Mouse (Mus musculus) embryonic facial prominence, embryonic 10.5 days (tissue): Measurements from ENCODE around the gene Stum. TPM values are rescaled to one million over a fixed set of nuclear protein-coding genes. Genes with fewer than 3 reads are reported as not detected.

Experiments used
- DNase-seq: peaks from one replicate; pipeline ENCODE4 v3.0.0-alpha.2; 2017; ENCODE audit warnings: low spot score
- H3K27ac ChIP-seq: fragments of 300-500 bp; sonication (generic); replicated peaks from 2 replicates; pipeline ENCODE4 v1.5.1; 2016; ENCODE audit warnings: mild to moderate bottlenecking
- H3K27me3 ChIP-seq: fragments of 300-500 bp; sonication (generic); replicated peaks from 2 replicates; pipeline ENCODE4 v1.6.1; 2016; ENCODE audit warnings: low read depth, mild to moderate bottlenecking; ENCODE audit not compliant: poor library complexity, severe bottlenecking
- H3K36me3 ChIP-seq: fragments of 300-500 bp; sonication (generic); replicated peaks from 2 replicates; pipeline ENCODE4 v1.6.1; 2016; ENCODE audit warnings: mild to moderate bottlenecking, moderate library complexity
- H3K4me1 ChIP-seq: fragments of 300-500 bp; sonication (generic); 2 replicates; pipeline ENCODE4 v1.6.1; 2016
- H3K4me3 ChIP-seq: fragments of 300-500 bp; sonication (generic); 2 replicates; pipeline ENCODE4 v1.5.1; 2016; ENCODE audit warnings: mild to moderate bottlenecking, moderate library complexity
- H3K9me3 ChIP-seq: fragments of 300-500 bp; sonication (generic); 2 replicates; pipeline ENCODE4 v1.6.1; 2016; ENCODE audit warnings: mild to moderate bottlenecking
- WGBS: fragments of 180-500 bp; shearing (Covaris S2); methylation state at CpG from one replicate; pipeline ENCODE4 v1.1.7; 2016; 5-methylcytosine and 5-hydroxymethylcytosine counted together
- polyA plus RNA-seq: library from polyadenylated mRNA; unstranded; fragments of >200 nt; fragmentation: Nextera tagmentation; extraction: Ambion mirVana; gene quantifications from 2 replicates; pipeline ENCODE4 v1.2.1, GENCODE M21; 2016

Gene Stum
- polyA plus RNA-seq, 1 experiment from 2014 or later, result 1.1 TPM

DNA sequence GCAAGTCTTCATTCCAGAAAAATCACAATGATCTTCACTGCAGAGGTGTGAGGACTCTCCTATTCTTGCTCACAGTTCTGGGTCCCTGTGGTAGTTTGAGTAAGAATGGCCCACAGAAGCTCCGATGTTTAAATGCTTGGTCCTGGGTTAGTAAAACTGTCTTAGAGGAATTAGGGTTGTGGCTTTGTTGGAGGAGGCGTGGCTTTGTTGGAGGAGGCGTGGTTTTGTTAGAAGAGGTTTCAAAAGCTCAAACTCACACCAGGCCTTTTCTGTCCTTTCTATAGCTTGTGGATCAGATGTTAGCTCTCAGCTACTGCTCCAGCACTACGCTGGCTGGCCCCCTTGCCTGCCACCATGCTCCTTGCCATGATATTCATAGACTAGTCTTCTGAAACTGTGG is 27.6 kb upstream of the Stum start:
- Histone ChIP-seq H3K4me1 (peaks cover 14% of the 10 kb centered on the region), H3K27ac (no peak overlapping the region), H3K27me3 (0 out of 2 replicates have a peak, but pooled peaks cover 5% of the 10 kb centered on the region), H3K9me3 (no peaks in the 10 kb centered on the region), H3K4me3 (no peak overlapping the region), H3K36me3 (no peaks in the 10 kb centered on the region)
- 46% methylated on average over 4 of the region's 4 CpGs for WGBS
- no peak for DNase-seq

DNA sequence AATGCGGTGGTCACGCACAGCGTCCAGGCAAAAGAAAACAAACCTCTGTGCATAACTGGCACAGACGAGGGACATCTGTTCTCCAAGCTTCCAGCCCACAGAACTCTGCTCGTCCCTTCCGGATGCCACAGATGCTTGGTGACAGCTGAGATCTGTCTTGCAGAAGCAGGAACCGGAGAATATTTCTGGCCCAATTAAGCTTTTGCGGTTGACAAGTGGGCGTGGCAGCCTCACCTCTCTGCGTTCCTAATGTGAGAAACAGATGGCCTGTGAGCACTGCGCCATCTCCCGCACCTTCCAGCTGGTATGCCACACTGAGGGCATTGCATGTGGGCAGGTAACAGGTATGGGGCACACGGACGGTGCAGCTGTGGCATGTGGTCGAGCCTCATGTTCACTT is 27.1 kb upstream of the Stum start:
- 60% methylated on average over 15 of the region's 15 CpGs for WGBS
- Histone ChIP-seq H3K4me3 (no peak overlapping the region), H3K27me3 (0 out of 2 replicates have a peak, but pooled peaks cover 5% of the 10 kb centered on the region), H3K4me1 (peaks cover 14% of the 10 kb centered on the region), H3K9me3 (no peaks in the 10 kb centered on the region), H3K36me3 (no peaks in the 10 kb centered on the region), H3K27ac (no peak overlapping the region)
- DNase-seq, result no peak

DNA sequence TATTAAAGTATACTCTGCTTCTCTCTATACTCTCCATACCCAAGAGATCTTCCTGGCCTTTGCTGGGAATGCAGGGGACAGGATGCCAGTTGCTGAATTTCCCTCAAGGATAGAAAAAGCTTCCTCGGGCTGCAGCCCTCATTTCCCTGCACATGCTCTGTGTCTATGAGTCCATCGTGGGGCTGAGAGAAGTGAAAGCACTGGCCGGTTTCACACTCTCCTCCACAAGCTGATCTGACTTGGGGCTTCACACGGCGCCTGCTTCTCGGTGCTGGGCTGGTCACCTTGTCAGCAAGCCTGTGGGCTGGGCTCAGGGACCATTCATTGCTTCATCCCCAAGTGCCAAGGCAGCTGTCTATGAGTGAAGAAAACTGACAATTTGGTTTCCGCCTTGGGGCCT is 25.4 kb upstream of the Stum start:
- 79% methylated on average over 7 of the region's 7 CpGs for WGBS
- no peaks in the 10 kb centered on the region for H3K36me3 ChIP-seq
- DNase-seq, result no peak
- H3K27ac ChIP-seq, result no peak overlapping the region
- 0 out of 2 replicates have a peak, but pooled peaks cover 5% of the 10 kb centered on the region for H3K27me3 ChIP-seq
- no peaks in the 10 kb centered on the region for H3K9me3 ChIP-seq
- H3K4me1 ChIP-seq, result peaks cover 14% of the 10 kb centered on the region
- H3K4me3 ChIP-seq, result no peak overlapping the region

DNA sequence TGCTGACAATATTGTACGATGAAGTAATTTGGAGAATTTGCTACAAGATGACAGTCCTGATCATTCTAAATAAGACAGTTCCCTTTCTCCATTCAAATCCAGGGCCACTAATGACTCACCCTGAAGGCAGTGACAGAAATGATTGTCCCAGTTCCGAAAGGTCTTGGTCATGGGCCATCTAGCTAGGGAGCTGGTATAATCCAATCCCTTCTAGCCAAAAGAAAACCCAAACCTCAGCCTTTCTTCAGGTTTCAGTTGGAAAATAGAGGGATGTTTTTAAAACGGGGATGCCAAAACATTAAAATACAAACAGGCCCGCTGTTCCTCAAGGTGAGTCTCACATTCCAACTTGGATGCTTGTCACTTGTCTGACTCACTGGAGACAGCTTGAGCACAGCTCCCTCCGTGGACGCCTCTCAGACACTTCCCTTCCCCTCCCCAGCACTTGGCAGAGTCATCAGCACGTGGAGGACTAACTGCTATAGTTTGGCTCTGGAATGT is 24.0 kb upstream of the Stum start:
- no peaks in the 10 kb centered on the region for H3K36me3 ChIP-seq
- WGBS, result 74% methylated on average over 7 of the region's 7 CpGs
- peaks cover 17% of the 10 kb centered on the region for H3K4me1 ChIP-seq
- 0 out of 2 replicates have a peak, but pooled peaks cover 5% of the 10 kb centered on the region for H3K27me3 ChIP-seq
- no peak overlapping the region for H3K4me3 ChIP-seq
- no peak for DNase-seq
- no peaks in the 10 kb centered on the region for H3K9me3 ChIP-seq
- H3K27ac ChIP-seq, result no peak overlapping the region

DNA sequence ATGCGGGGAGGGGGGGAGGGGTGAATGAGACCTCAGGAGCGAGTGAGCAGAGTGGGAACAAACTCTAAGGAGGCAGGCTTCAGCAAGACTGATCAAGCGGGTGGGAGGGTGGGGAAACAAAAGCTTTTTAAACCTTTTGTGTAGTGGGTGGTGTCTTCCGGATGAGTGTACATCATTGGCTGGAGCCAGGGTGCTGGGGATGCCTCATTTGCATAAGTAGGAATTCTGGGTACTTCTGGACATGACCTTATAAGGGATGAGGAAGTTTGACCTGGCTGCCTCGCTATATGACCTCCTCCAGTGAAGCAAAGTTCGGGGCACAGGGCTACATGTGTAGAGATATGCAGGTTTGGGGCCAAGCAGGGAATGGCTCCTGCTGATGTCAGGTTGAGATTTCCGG is 23.0 kb upstream of the Stum start:
- Histone ChIP-seq H3K27ac (no peak overlapping the region), H3K4me3 (no peak overlapping the region), H3K36me3 (no peaks in the 10 kb centered on the region), H3K9me3 (no peaks in the 10 kb centered on the region), H3K27me3 (0 out of 2 replicates have a peak, but pooled peaks cover 5% of the 10 kb centered on the region), H3K4me1 (peaks cover 21% of the 10 kb centered on the region)
- WGBS, result 85% methylated on average over 7 of the region's 7 CpGs
- no peak for DNase-seq

DNA sequence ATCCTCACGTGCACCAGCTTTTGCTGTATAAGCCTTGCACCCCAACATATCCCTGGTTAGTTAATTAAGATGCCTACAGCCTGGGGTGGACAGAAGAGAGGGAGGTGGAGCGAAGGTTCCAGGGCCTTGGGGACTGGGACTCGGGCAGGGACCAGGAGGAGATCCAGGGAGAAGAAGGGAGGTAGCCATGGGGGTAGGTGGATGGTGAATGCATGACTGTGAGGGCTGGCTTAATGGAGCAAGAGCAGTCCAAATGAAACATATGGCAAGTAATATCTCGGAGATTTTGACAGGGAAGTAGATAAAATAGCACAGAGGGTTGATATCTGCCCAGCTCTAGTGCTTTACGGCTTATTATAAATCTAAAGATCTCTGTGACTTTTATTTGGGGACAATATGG is 21.6 kb upstream of the Stum start:
- Histone ChIP-seq H3K27ac (no peak overlapping the region), H3K4me3 (no peak overlapping the region), H3K9me3 (no peaks in the 10 kb centered on the region), H3K36me3 (no peaks in the 10 kb centered on the region), H3K4me1 (peaks cover 14% of the 10 kb centered on the region), H3K27me3 (0 out of 2 replicates have a peak, but pooled peaks cover 5% of the 10 kb centered on the region)
- 82% methylated on average over 5 of the region's 5 CpGs for WGBS
- DNase-seq, result no peak

DNA sequence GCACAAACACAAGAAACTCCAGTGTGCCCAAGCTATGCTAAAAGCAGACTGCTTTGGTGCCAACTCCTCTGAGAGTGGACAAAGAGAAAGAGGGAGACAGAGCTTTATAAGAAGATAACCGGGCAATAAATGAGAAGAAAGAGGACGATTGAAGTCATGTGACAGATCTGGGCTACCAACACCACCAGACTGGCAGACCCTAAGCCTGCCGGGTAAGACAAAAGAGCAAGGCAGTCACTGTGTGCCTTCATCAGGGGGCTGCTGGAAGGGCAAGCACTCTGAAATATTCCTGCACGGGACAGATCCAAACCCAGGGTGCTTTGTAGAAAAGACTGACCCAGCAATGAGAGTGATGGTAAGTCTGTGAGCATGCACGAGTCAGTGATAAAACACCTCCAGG is 20.2 kb upstream of the Stum start:
- 81% methylated on average over 5 of the region's 5 CpGs for WGBS
- H3K27ac ChIP-seq, result no peak overlapping the region

DNA sequence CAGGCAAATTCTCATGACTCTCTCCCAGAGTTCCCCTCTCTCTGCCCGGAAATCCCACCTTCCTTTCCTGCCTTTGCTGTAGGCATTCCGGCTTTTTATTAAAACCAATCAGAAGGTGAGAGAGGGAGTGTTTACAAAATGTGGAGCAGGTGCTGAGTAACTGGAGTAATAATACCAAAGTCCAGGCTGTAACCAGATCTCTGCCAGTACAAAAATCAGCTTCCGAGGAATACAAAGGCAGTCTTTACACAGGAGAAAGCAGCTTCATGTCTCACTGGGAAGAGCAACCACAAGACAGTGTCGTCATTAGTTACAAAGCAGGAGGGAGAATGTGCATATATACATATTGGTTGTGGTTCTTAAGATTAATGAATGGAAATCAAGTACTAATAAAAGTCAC is 19.3 kb upstream of the Stum start:
- Histone ChIP-seq H3K27me3 (no peaks in the 10 kb centered on the region), H3K4me1 (peaks cover 20% of the 10 kb centered on the region), H3K4me3 (no peak overlapping the region), H3K27ac (no peak overlapping the region), H3K9me3 (no peaks in the 10 kb centered on the region), H3K36me3 (no peaks in the 10 kb centered on the region)
- WGBS, result 55% methylated on average over 4 of the region's 4 CpGs
- no peak for DNase-seq

More for the DNA sequence above, 20.2 kb upstream of the Stum start:
- DNase-seq, result no peak
- H3K27me3 ChIP-seq, result 0 out of 2 replicates have a peak, but pooled peaks cover 1% of the 10 kb centered on the region
- peaks cover 20% of the 10 kb centered on the region for H3K4me1 ChIP-seq
- H3K36me3 ChIP-seq, result no peaks in the 10 kb centered on the region
- H3K4me3 ChIP-seq, result no peak overlapping the region
- H3K9me3 ChIP-seq, result no peaks in the 10 kb centered on the region

DNA sequence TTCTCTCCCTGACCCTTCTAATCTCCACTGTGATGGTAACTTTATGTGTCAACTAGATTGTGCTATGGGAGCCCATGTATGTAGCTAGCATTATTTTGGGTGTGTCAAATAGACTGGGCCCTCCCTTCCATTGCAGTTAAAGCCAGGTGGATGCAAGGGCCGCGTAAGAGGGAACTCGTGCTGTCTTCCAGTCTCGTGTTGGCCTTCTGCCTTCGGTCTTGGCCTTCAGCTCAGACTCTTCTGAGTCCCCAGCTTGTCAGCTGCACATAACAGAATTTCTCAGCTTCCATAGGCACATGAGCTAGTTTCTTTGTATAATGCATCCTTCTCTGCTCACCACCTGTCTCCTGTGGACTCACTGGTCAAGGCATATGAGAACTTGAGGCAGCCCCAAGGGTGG is 17.3 kb upstream of the Stum start:
- no peak for DNase-seq
- 91% methylated on average over 5 of the region's 5 CpGs for WGBS
- H3K36me3 ChIP-seq, result no peaks in the 10 kb centered on the region
- no peak overlapping the region for H3K27ac ChIP-seq
- no peaks in the 10 kb centered on the region for H3K27me3 ChIP-seq
- no peaks in the 10 kb centered on the region for H3K9me3 ChIP-seq
- H3K4me1 ChIP-seq, result peaks cover 20% of the 10 kb centered on the region
- H3K4me3 ChIP-seq, result no peak overlapping the region

DNA sequence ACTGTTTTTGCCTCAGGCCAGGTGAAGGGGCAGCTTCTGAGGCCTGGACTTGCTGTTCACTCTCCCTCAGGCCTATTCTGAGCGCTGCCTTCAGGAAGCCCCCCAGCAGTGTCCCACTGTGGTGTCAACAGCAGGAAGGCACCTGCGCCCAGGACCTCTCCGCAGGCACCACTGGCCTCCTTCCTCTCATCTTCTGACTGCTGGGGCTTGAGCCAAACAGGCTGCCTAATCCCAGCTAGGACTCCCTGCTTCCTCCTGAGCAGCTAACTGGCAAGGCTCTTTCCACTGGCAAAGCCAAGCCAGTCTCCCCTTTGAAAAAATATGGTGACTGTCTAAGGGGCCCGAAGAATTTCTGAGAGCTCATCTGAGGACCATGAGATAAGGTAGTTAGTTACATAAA is 16.9 kb upstream of the Stum start:
- whole genome bisulfite sequencing, result 45% methylated on average over 4 of the region's 4 CpGs
- no peaks in the 10 kb centered on the region for H3K36me3 ChIP-seq
- no peak for DNase-seq
- H3K27ac ChIP-seq, result peak overlapping the region; percentile 4; the same call in 1 of the 2 replicates
- H3K4me3 ChIP-seq, result no peak overlapping the region
- no peaks in the 10 kb centered on the region for H3K9me3 ChIP-seq
- peaks cover 20% of the 10 kb centered on the region for H3K4me1 ChIP-seq
- H3K27me3 ChIP-seq, result no peaks in the 10 kb centered on the region

DNA sequence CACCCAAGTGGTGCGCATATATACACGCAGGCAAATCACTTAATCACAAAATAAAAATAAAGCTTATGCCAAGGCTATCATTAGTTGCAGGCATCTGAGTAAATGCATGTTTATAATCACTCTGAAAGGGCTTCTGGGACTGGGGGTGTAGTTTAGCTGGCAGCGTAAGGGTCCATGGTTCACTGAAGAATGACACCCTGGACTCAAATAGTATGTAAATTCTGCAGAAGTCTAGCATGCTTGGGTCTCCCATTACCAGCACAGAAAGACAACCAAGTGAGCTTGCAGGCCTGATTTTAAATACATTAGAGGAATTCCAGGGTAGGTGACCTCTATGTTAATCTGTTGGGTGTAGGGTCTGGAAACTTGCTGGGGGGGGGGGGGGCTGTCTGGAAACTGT is 16.5 kb upstream of the Stum start:
- Histone ChIP-seq H3K27me3 (no peaks in the 10 kb centered on the region), H3K9me3 (no peaks in the 10 kb centered on the region), H3K36me3 (no peaks in the 10 kb centered on the region), H3K4me3 (no peak overlapping the region), H3K4me1 (peaks cover 24% of the 10 kb centered on the region), H3K27ac (0 out of 2 replicates have a peak overlapping the region, but pooled peaks have one; percentile 4)
- 87% methylated on average over 3 of the region's 3 CpGs for WGBS
- no peak for DNase-seq

DNA sequence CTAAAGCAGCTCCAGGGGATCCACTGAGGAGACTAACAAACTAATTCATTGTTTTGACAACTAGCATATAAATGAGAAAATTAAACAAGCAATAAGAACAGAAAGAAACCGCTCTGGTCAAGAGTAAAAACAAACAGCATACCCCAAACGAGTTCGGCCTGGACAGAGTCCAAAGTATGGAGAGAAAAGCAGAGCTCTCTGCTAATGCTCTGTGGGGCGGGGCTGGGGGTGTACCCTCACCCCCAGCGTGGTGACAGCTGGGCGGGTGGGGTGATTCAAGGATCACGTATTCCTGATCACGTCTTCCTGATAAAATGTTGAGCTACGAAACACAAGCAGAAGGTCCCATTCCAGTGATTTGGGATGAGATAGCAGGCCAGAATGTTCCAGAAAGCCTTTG is 9.5 kb upstream of the Stum start:
- peaks cover 5% of the 10 kb centered on the region; the same call in 1 of the 2 replicates for H3K4me1 ChIP-seq
- H3K36me3 ChIP-seq, result no peaks in the 10 kb centered on the region
- no peak for DNase-seq
- no peaks in the 10 kb centered on the region for H3K9me3 ChIP-seq
- no peak overlapping the region for H3K4me3 ChIP-seq
- no peak overlapping the region for H3K27ac ChIP-seq
- WGBS, result 80% methylated on average over 9 of the region's 9 CpGs
- H3K27me3 ChIP-seq, result no peaks in the 10 kb centered on the region

DNA sequence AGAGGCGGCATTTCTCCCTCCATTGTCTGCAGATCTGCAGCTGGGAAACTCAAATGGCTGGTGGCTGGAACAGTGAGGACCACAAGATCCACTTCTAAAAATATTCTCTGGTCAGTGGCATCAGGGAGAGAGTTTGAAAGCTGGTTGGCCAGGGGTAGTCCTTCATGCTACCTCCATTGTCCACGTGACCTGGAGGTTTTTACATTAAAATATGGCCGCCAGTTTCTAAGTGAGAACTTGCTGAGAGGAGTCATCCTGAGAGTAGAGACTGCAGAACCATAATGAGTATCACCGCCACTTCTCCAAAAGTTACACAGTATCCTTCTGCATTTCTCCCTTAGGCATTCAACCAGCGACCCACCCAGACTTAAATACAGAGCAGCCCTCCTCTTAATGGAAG is 2.0 kb upstream of the Stum start:
- Histone ChIP-seq H3K4me3 (no peak overlapping the region), H3K36me3 (no peaks in the 10 kb centered on the region), H3K9me3 (no peaks in the 10 kb centered on the region), H3K27me3 (peaks cover 70% of the 10 kb centered on the region), H3K27ac (no peak overlapping the region), H3K4me1 (peaks cover 35% of the 10 kb centered on the region)
- DNase-seq, result no peak
- WGBS, result 91% methylated on average over 5 of the region's 5 CpGs
